Mouse (Mus musculus) macrophage (primary cell): ENCODE measurements around the gene Apom. TPM values are rescaled to one million over a fixed set of nuclear protein-coding genes. Genes with fewer than 3 reads are reported as not detected.
A peak's percentile ranks its signal among the peaks of the same experiment; 100 is the strongest.

Experiments
- H3K27ac ChIP-seq: fragments of 350-480 bp; formaldehyde crosslinking; 2 replicates; pipeline ENCODE4 v1.9.0; 2021
- H3K36me3 ChIP-seq: fragments of 350-480 bp; formaldehyde crosslinking; 2 replicates; pipeline ENCODE4 v1.9.0; 2021; ENCODE audit errors: inconsistent target
- H3K4me3 ChIP-seq: fragments of 350-480 bp; formaldehyde crosslinking; 2 replicates; pipeline ENCODE4 v1.9.0; 2021; ENCODE audit errors: inconsistent target
- H3K79me2 ChIP-seq: fragments of 350-480 bp; formaldehyde crosslinking; 2 replicates; pipeline ENCODE4 v1.9.0; 2021; ENCODE audit errors: inconsistent target
- WGBS: methylation state at CpG from one replicate; pipeline ENCODE4 v1.1.7; 2026; ENCODE audit warnings: inconsistent platforms; ENCODE audit not compliant: missing documents; 5-methylcytosine and 5-hydroxymethylcytosine counted together
- polyA plus RNA-seq: library from polyadenylated mRNA; stranded (reverse); fragments of 250-400 nt; gene quantifications from 3 replicates; pipeline ENCODE4 v1.2.4, GENCODE M21; 2018; ENCODE audit warnings: inconsistent platforms
- total RNA-seq, 78 experiments: library from RNA; depleted of rRNA; stranded (reverse); fragments of 250-400 nt; gene quantifications; 1 replicate in 9 of 78; 2 replicates in 24 of 78; 3 replicates in 43 of 78; 4 replicates in 2 of 78; pipeline ENCODE4 v1.2.4; 2018; ENCODE audit warnings: inconsistent platforms in 56 of 78

The Apom gene
- not detected for total RNA-seq (2018; cell fraction: chromatin; rRNA removed)
- total RNA-seq (2018; cell fraction: cytosol; rRNA removed), result not detected
- total RNA-seq (2018; cell fraction: nucleus; rRNA removed), result under 1 TPM in 2 of 26 experiments, not detected in 24; 0.56 to 0.72 TPM
- not detected in 3 replicates for polyA plus RNA-seq

DNA sequence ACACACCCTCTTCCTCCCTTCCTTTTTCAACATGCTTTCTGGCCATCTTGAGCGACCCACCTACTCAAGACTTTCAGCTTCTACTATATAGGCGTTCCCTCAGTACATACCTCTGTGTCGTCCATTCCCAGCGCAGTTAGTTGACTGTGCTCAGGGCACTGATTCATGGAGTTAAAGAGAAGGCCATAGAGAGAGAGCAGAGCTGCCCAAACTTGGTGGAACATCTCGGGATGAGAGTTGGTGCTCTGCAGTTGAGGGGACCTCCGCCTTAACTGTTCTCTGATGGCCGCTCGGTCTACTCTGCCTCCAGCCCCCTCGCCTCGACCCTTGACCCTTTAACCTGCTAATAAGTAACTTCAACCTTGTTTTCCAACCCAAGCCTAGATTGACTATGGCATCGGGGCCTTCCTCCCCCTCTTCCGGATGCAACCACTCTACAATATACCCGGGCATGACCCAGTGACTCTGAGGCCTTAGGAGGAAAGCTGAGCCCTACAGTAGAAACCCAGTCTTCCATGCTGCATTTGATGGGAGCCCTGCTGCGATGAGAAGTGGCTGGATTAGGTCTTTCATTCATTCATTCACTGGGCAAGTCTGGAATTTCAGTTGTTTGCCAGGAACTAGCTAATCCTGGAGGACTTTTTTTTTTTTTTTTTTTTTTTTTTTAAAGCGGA lies at the start of gene Apom:
Gene Apom (minus strand): TSS at position 551 of the 674 bp plus-strand sequence.
- 89% methylated on average over 15 of the region's 15 CpGs for WGBS
- H3K79me2 ChIP-seq, result peaks cover 47% of the 10 kb centered on the region
- no peak within 1 kb of the TSS for H3K27ac ChIP-seq
- H3K36me3 ChIP-seq, result peaks cover 16% of the 10 kb centered on the region; the same call in 1 of the 2 replicates
- H3K4me3 ChIP-seq, result no peak within 1 kb of the TSS

DNA sequence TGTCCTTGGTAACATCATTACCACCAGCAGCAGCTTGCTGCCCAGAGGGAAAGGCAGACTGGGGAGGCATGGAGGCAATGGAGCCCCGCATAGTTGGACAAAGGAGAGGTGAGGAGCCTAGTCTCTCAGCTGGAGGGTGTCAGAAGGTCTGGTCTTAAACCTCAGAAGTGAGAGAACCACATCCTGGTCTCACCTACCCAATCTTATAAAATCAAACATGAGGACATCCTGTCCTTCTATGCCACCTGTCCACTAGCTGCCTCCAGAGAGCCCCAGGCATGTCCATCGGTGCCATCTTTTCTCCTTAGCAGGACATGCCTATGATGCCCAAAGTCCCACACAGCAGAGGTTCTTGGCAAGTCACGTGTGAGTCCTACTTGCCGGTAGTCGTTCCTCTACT lies 48.2 kb upstream of the Apom start:
- H3K27ac ChIP-seq, result no peak overlapping the region
- WGBS, result 87% methylated on average over 5 of the region's 5 CpGs
- peaks cover 12% of the 10 kb centered on the region; the same call in 1 of the 2 replicates for H3K36me3 ChIP-seq
- no peak overlapping the region for H3K4me3 ChIP-seq
- H3K79me2 ChIP-seq, result peaks cover 2% of the 10 kb centered on the region; the same call in 1 of the 2 replicates

DNA sequence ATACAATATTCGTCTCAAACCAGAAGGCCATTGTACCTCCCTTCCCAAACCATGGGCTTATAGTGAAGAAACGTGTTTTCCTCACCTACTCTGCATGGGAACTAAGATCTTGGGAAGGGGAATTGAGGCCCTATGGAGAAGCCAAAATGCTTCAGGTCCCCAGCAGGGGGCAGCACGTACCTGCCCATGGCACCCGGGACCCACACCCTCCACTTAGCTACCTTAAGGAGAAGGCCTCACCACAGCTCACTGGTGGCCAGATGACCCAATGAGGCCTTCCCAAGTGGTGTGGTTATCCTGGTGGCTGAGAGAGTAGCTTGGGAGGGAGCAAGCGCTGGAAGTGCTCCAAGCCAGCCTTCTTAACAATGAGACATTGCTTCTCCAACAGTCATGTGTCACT lies 46.7 kb upstream of the Apom start:
- H3K4me3 ChIP-seq, result no peak overlapping the region
- no peaks in the 10 kb centered on the region for H3K79me2 ChIP-seq
- 20% methylated on average over 5 of the region's 5 CpGs for WGBS
- no peaks in the 10 kb centered on the region for H3K36me3 ChIP-seq
- H3K27ac ChIP-seq, result no peak overlapping the region

DNA sequence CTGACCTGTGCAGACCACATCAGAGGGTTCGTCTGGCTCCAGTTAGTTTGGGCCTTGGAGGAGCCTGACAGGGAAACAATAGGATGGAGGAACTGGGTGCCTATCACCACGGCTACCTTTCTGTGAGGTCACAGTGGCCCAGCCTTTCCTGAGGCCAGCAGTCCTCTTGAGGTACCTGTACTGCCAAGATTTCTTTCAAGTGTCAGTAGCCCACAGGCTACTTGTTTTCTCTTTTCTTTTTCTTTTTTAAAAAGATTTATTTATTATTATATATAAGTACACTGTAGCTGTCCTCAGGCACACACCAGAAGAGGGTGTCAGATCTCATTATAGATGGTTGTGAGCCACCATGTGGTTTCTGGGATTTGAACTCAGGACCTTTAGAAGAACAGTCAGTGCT lies 44.1 kb upstream of the Apom start, which contains the start of gene Aif1:
Gene Aif1 (minus strand): TSS at position 101 of the 400 bp plus-strand sequence.
- H3K36me3 ChIP-seq, result peaks cover 2% of the 10 kb centered on the region; the same call in 1 of the 2 replicates
- no peak within 1 kb of the TSS for H3K27ac ChIP-seq
- no peak within 1 kb of the TSS for H3K4me3 ChIP-seq
- 88% methylated on average over 2 of the region's 2 CpGs for WGBS
- H3K79me2 ChIP-seq, result peaks cover 15% of the 10 kb centered on the region; the same call in 1 of the 2 replicates

DNA sequence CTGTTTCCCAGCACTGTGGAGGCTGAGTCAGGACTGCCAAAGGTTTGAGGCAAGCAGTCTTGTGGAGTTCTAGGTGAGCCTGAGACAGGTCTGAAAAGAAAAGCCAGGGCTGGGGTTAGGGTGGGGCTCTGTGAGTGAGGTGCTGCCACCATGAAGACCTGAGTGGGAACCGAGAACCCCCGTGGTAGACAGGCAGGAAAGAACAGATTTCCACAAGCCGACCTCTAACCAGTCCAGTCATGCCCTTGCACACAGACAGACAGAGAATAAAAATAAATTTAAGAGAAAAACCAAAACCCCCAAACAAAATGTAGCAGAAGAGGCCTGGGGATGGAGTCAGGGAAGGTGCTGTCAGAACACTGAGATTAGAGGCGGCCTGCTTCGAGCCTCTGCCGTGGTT lies 43.5 kb upstream of the Apom start:
- H3K36me3 ChIP-seq, result peaks cover 6% of the 10 kb centered on the region; the same call in 1 of the 2 replicates
- H3K79me2 ChIP-seq, result peaks cover 20% of the 10 kb centered on the region; the same call in 1 of the 2 replicates
- no peak overlapping the region for H3K4me3 ChIP-seq
- H3K27ac ChIP-seq, result no peak overlapping the region
- WGBS, result 67% methylated on average over 6 of the region's 6 CpGs

DNA sequence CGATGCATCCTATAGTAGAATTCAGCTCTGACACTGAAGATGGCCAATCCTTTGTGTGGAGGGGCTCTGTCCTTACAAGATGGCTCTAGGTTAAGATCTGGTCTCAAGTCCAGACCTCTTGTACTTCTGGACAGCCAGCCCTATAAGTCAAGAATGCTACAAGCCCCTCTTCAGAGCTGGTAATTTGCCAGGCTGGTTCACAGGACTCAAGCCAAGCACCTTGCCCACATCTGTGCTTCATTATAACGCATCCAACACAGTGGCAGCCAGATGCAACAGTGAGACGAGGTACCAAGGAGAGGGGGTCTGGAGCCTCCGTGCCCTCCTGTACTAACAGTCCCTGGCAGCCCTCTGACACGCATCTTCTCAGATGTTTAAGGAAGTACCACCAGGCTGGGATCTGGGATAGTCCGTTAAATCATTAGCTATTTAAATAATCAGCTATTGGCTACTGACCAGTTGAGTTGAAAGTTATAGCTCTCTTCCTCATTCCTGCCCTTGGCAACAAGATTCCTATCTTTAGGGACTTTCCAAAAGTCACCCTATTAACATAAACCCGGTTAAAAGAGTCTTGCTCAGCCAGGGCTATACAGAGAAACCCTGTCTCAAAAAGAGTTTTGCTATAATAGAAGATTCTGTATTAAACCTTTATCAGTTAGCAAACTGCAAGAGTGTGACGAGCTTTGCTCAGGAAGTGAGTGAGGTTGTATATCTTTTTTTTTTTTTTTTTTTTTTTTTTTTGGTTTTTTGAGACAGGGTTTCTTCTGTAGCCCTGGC lies 42.5 kb upstream of the Apom start:
- peaks cover 14% of the 10 kb centered on the region; the same call in 1 of the 2 replicates for H3K36me3 ChIP-seq
- H3K27ac ChIP-seq, result peak overlapping the region; percentile 88
- no peak overlapping the region for H3K4me3 ChIP-seq
- H3K79me2 ChIP-seq, result peaks cover 30% of the 10 kb centered on the region; the same call in 1 of the 2 replicates
- WGBS, result 49% methylated on average over 7 of the region's 8 CpGs

DNA sequence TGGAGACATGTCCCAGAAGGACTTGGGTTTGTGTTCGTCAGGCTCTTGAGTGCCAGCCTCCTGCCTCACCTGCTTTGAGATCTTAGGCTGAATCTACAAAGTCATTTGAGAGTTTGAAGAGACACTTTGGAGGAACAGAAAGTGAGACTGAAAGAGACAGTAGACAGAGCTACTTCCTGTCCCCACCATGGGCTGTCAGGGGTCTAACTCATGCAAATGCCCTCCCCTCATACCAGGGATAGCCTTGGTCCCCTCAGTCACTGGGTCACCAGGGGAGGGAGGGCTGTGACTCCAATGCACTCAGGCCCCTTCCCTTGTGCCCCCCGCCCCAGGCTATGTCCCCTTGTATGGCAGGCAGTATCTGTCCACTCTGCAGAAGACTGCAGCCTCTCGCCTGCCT lies 41.5 kb upstream of the Apom start:
- Histone ChIP-seq H3K36me3 (peaks cover 15% of the 10 kb centered on the region; the same call in 1 of the 2 replicates), H3K4me3 (no peak overlapping the region), H3K27ac (peak overlapping the region; percentile 88), H3K79me2 (peaks cover 34% of the 10 kb centered on the region; the same call in 1 of the 2 replicates)
- 56% methylated on average over 3 of the region's 3 CpGs for WGBS

DNA sequence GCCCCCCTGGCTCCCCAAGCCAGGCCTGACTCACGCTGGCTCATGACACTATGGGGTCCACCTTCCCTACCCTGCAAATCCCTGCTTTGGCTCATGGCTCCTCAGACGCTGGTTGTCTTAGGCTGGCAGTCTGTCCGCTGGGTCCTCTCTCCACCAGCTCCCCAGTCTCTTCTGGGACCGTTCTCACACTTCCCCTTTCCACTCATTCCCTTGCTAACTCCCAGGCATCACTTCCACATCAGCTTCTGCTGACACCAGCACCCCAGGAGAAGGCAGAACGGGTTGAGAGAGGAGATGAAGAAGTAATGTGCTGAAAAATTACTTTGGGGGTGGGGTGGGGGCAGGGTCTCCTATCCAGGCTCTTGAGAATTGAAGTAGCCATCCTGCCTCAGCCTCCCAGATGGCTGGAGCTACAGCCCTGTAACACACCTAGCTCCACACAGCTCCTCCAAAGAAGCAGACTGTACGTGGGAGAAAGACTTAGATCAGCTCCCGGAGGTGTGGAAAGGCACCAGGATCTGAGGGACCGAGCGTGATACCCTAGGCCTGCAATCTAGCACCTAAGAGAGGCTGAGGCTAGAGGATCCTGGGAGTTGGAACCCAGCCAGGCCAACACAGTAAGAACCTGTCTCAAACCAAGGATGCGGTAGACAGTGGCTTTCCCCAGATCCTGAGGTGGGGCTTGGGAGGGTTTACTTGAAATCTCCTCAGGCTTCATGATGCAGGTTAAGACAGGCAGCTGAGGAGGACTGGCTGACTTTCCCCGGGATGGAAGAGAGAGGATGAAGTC lies 40.8 kb upstream of the Apom start:
- peak overlapping the region; percentile 88 for H3K27ac ChIP-seq
- 29% methylated on average over 11 of the region's 11 CpGs for WGBS
- peaks cover 41% of the 10 kb centered on the region; the same call in 1 of the 2 replicates for H3K79me2 ChIP-seq
- H3K36me3 ChIP-seq, result peaks cover 22% of the 10 kb centered on the region; the same call in 1 of the 2 replicates
- H3K4me3 ChIP-seq, result peak overlapping the region; percentile 42

DNA sequence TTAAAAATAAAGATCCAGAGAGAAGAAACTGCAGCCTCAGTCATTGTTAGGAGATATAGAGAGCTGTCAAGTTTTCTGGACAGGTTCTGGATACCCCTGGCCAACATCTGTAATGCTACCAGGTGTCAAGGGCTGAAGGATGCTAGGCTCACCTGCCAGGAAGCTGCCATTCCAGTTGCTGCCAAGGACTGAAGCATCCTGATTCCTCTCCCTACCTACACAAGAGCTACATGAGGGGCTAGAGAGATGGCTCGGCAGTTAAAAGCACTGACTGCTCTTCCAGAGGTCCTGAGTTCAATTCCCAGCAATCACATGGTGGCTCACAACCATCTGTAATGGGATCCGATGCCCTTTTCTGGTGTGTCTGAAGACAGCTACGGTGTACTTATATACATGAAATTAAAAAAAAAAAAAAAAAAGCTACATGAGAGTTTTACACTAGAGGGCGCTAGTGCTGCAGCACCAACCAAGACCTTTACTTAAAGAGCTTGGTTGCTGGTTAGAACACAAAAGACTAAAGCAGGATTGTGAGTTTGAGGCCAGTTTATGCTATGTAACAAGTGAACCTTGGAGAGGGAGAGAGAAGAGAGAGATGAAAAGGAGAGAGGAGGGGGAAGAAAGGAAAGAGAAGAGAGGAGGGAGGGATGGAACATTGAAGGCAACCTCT lies 36.8 kb upstream of the Apom start:
- peaks cover 23% of the 10 kb centered on the region; the same call in 1 of the 2 replicates for H3K36me3 ChIP-seq
- WGBS, result 23% methylated on average over 4 of the region's 4 CpGs
- H3K27ac ChIP-seq, result no peak overlapping the region
- peaks cover 54% of the 10 kb centered on the region for H3K79me2 ChIP-seq
- no peak overlapping the region for H3K4me3 ChIP-seq

DNA sequence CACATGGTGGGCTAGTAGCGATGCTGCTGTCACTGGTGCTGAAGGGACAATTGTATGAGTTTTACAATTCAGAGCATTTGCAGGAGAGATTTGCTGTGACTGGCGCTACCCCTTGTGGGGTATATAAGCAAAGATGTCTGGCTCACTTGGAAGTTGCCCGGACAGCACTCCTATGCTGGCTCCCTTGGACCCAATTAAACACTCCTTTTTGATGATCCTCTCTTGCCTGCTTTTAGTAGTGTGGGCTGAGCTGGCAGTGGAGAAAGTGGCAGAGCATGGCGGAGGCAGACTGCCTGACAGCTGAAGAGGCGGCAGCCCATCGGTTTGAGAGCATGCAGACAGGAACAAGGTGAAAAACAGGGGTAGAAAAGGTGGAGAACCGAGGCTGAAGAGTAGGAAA lies 35.9 kb upstream of the Apom start:
- Histone ChIP-seq H3K4me3 (no peak overlapping the region), H3K36me3 (peaks cover 23% of the 10 kb centered on the region; the same call in 1 of the 2 replicates), H3K79me2 (peaks cover 63% of the 10 kb centered on the region), H3K27ac (no peak overlapping the region)
- 90% methylated on average over 7 of the region's 7 CpGs for WGBS

DNA sequence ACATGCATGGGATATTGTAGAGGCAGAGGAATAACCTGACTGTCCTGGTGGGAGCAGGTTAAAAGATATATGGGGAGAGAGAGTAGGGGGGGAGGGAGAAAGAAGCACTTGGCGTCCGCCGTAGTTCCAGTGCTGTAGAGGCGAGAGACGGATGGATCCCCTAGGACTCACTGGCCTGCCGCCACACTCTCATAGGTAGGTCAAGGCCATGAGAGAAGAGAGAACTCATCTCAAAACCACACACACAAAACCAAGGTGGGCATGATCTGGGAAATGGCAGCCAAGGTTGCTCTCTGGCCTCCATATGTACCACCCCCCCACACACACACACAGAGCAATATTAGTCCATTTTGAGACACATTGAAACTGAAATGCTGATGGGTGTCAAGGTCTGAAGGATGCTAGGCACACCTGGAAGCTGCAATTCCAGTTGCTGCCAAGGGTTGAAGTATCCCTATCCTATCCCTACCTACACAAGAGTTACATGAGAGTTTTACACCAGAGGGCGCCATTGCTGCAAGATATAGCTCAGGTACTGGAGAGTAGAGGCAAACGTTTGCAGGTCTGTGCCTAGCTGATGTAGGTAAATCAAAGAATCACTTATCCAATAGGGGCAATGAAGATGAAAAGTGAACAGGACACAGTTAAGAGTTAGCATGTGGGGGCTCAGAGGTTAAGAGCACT lies 34.6 kb upstream of the Apom start:
- H3K79me2 ChIP-seq, result peaks cover 67% of the 10 kb centered on the region
- H3K4me3 ChIP-seq, result no peak overlapping the region
- WGBS, result 71% methylated on average over 8 of the region's 8 CpGs
- H3K27ac ChIP-seq, result no peak overlapping the region
- H3K36me3 ChIP-seq, result peaks cover 29% of the 10 kb centered on the region; the same call in 1 of the 2 replicates

DNA sequence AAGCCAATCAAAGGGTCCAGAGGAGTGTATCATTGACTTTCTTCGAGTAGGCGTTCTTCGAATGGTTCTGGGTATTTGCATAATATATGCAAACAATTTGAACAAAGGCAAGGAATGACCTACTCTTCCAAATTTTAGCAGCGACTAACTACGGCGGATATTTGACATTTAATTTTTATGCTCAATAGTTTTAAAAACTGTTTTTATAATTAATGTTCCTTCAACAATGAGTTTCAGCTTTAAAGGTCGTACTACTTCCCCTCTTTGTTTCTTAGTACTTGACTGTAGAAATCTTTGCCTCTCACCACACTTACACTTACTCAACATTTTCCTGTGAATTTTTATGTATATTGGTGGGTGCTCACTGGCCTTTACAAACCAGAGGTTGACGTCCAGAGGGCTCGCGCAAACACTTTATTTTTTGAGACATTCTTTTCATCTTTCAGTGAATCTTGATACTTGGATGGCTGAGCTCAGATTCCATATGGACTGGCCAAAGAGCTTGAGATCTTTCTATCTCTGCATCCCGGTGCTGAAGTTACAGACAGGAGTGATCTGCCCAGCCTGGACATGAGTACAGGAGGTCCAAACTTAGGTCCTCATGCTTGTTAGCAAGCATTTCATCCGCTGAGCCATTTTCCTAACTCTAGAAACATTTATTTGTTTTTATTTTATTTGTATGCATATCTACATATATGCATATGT lies 33.8 kb upstream of the Apom start:
- H3K36me3 ChIP-seq, result peaks cover 32% of the 10 kb centered on the region
- 20% methylated on average over 12 of the region's 12 CpGs for WGBS
- peak overlapping the region; percentile 48 for H3K4me3 ChIP-seq
- H3K79me2 ChIP-seq, result peaks cover 67% of the 10 kb centered on the region
- H3K27ac ChIP-seq, result peak overlapping the region; percentile 83
